Mouse (Mus musculus): Measurements from ENCODE around the gene Gria3.

DNA sequence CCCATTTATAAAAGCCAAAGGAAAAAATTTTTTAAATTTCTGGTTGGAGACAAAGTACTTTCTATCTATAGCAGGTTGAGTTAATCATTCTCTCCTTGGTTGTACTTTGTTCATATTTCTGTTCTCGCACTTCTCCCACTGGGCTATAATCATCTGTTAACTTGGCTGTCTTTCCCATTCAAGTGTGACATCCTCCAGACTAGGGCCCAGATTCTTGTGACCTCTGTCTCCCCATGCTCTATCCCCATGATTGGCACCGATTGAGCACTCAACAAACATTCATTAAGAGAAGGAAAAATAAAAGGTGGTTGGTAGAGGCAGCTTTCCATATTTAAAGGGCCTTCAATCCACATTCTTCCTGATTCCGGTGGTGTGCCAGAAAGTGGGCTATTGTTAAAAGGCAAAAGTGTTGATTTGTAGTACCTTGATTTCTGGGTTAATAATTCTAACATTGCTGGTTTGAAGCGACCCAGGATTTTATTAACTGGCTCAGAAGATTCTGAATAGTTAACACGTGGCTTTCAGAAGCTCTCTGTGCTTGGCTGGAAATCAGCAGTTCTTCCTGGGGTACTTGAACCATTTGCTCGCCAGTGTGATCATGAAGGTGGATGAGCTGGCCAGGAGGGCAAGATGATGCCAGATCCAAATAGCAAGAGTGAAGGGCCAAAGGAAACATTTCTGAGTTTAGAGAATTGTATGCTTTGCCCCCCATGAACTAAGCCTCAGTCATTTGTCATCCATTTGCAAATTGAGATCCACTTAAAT lies 161.8 kb downstream of the Gria3 start:
- TF ChIP-seq EP300 (IDR thresholded peaks at IDR 0.05; ENCODE audit: insufficient read depth, low read depth, low read length) (no peak), CTCF (IDR thresholded peaks at IDR 0.05) (no peak)
